In genomic region chr12:4006079-4006478, GRCm38 (mm10) we compare ENCODE assay signal across 9 mouse cellular contexts. TPM values are rescaled to one million over a fixed set of nuclear protein-coding genes. Genes with fewer than 3 reads are reported as not detected.
DNase-seq lines count a peak whose midpoint lies in the region; ATAC-seq and TF ChIP-seq lines count a peak whose summit lies in the region.
"Had no signal": no experiment of that assay in that cellular context is flagged by ENCODE, and none has a peak within 500 bp of the region (broad histone marks: within the 10 kb centered on the region; RNA-seq: fewer than 3 reads in every experiment).

No protein-coding gene starts in this region.

- H3K36me3 ChIP-seq in hindbrain, embryonic 15.5 days, result no peaks in the 10 kb centered on the region

- no peak overlapping the region for H3K4me2 ChIP-seq in hindbrain, embryonic 15.5 days

- peak; percentile 66 for ATAC-seq in hindbrain, embryonic 15.5 days (ENCODE audit: low FRiP score, low read depth)
- ATAC-seq: liver, postnatal 0 days had no signal

- H3K4me1 ChIP-seq in lung, adult 2 months (ENCODE audit: control insufficient read depth, insufficient read depth, low read length), result peaks cover 10% of the 10 kb centered on the region
- H3K4me1 ChIP-seq in hindbrain, embryonic 15.5 days (replicated peaks), result peaks cover 40% of the 10 kb centered on the region

- H3K27ac ChIP-seq in hindbrain, embryonic 15.5 days (replicated peaks), result peak overlapping the region; percentile 62

- H3K9me3 ChIP-seq in hindbrain, embryonic 15.5 days, result no peaks in the 10 kb centered on the region

- TF ChIP-seq CTCF in lung, adult 2 months (IDR thresholded peaks at IDR 0.05; ENCODE audit: insufficient read depth, low read length), result no peak

- peak; percentile 49 for DNase-seq in adrenal gland, postnatal 14 days
- no peak for DNase-seq in adrenal gland, adult 8-10 months
- DNase-seq in lung, postnatal 10 days, result peak; percentile 27
- DNase-seq in lung, adult 2 months, result no peak
- DNase-seq in cerebellum, postnatal 10 days, result peak; percentile 92 to 95
- DNase-seq in spleen, postnatal 10 days (ENCODE audit: low spot score in 2 of 2), result no peak
- DNase-seq in urinary bladder, adult 2 months (ENCODE audit: low spot score), result no peak
- DNase-seq: liver, postnatal 0 days had no signal

- H3K4me3 ChIP-seq in lung, adult 2 months (replicated peaks; ENCODE audit: extremely low read depth, low read depth, low read length), result no peak overlapping the region
- H3K4me3 ChIP-seq in hindbrain, embryonic 15.5 days, result no peak overlapping the region

- H3K27me3 ChIP-seq in hindbrain, embryonic 15.5 days, result no peaks in the 10 kb centered on the region

- no peak overlapping the region for H3K9ac ChIP-seq in hindbrain, embryonic 15.5 days
- H3K9ac ChIP-seq: liver, postnatal 0 days had no signal

- 77% methylated on average over 7 of the region's 7 CpGs for WGBS in lung, adult 2 months
- 72% methylated on average over 7 of the region's 7 CpGs for WGBS in hindbrain, embryonic 15.5 days

- TF ChIP-seq POLR2A in lung, adult 2 months (IDR thresholded peaks at IDR 0.05; ENCODE audit: borderline replicate concordance, extremely low read depth, low read depth, low read length), result no peak

RNA-seq across cellular contexts. Expression of gene Efr3b, which starts 32.6 kb away (rescaled TPM):
- total RNA-seq in adrenal gland, postnatal 14 days (2021), result 5.4 and 7.0 TPM in 2 replicates
- 1 to 10 TPM; 2.1 to 4.9 (median 3.8) TPM for total RNA-seq in adrenal gland, adult 8-10 months (2022)
- 6.8 TPM in 2 replicates for polyA plus RNA-seq in lung, adult 2 months (2012; rRNA removed)
- polyA plus RNA-seq in hindbrain, embryonic 15.5 days (2015; fragmentation: Nextera tagmentation; extraction: Ambion mirVana), result 38.6 and 42.1 TPM in 2 replicates
- polyA plus RNA-seq in urinary bladder, adult 2 months (2012; rRNA removed), result 1.6 and 1.8 TPM in 2 replicates

RNA-seq across cellular contexts. Expression of gene Pomc, which starts 51.3 kb away (rescaled TPM):
- total RNA-seq in adrenal gland, postnatal 14 days (2021), result 0.79 and 1.2 TPM in 2 replicates
- total RNA-seq in adrenal gland, adult 8-10 months (2022), result 1 to 10 TPM in 3 of 4 experiments, under 1 TPM in 1; 0.62 to 2.0 (median 1.6) TPM
- polyA plus RNA-seq in lung, adult 2 months (2012; rRNA removed), result 0.44 and 0.73 TPM in 2 replicates
- 3.4 and 4.0 TPM in 2 replicates for polyA plus RNA-seq in hindbrain, embryonic 15.5 days (2015; fragmentation: Nextera tagmentation; extraction: Ambion mirVana)
- 0.41 and 0.69 TPM in 2 replicates for polyA plus RNA-seq in urinary bladder, adult 2 months (2012; rRNA removed)

Comparison
In these comparisons a context has a peak if more than half of its experiments do, and no peak if none do; other contexts are left out.
1. DNase-seq: peak in adrenal gland, postnatal 14 days (single experiment), lung, postnatal 10 days (single experiment) and cerebellum, postnatal 10 days (2 of 2); none in adrenal gland, adult 8-10 months (single experiment), lung, adult 2 months (single experiment), spleen, postnatal 10 days (0 of 2) and urinary bladder, adult 2 months (single experiment).